Mouse (Mus musculus): Measurements from ENCODE around the gene Ms4a18. TPM values are rescaled to one million over a fixed set of nuclear protein-coding genes. Genes with fewer than 3 reads are reported as not detected.

The Ms4a18 gene
- polyA plus RNA-seq, 1 experiment: 79.4 TPM

DNA sequence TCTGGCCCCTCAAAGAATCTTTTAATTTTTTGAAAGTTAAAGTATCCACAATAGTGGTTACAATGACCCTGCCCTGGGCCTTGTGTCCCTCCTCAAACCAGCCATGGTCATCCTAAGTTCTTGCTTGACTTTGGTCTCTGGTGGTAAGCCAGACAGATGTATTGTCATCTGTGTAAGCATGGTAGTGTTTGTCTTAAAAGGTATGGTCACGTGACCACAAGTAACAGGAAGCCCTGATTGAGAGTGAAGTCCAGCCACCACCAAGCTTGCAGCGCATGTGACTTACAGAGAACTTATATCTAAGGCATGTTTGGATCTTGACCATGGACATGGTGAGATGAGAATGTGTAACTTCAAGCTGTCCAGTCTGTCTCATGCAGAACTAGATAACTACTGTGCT is 42.6 kb downstream of the Ms4a18 start:
- no peak overlapping the region for H3K4me3 ChIP-seq (ENCODE audit: low read depth, low read length)
- no peaks in the 10 kb centered on the region for H3K27me3 ChIP-seq (ENCODE audit: control insufficient read depth, insufficient read depth, low read length)
- peaks cover 30% of the 10 kb centered on the region for H3K4me1 ChIP-seq (ENCODE audit: control insufficient read depth, insufficient read depth, insufficient read length, low read length)
- no peak for TF ChIP-seq CTCF (IDR thresholded peaks at IDR 0.05; ENCODE audit: extremely low read depth, insufficient read length, insufficient replicate concordance, low read depth, low read length)
- no peak for TF ChIP-seq POLR2A (IDR thresholded peaks at IDR 0.05; ENCODE audit: low read depth, low read length)
- peak overlapping the region; percentile 95 for H3K27ac ChIP-seq (ENCODE audit: insufficient read depth, low read depth, low read length)
- WGBS: 31% methylated on average over 2 of the region's 2 CpGs
- no peaks in the 10 kb centered on the region for H3K36me3 ChIP-seq (ENCODE audit: control insufficient read depth, insufficient read depth, low read length)

- H3K4me1 ChIP-seq (ENCODE audit: control insufficient read depth, insufficient read depth, insufficient read length, low read length): peaks cover 24% of the 10 kb centered on the region; the same call in 1 of the 2 replicates
- H3K27me3 ChIP-seq (ENCODE audit: control insufficient read depth, insufficient read depth, low read length): no peaks in the 10 kb centered on the region
- peak within 1 kb of the TSS; percentile 95 for H3K27ac ChIP-seq (ENCODE audit: insufficient read depth, low read depth, low read length)
- TF ChIP-seq CTCF (IDR thresholded peaks at IDR 0.05; ENCODE audit: extremely low read depth, insufficient read length, insufficient replicate concordance, low read depth, low read length) (no peak), POLR2A (IDR thresholded peaks at IDR 0.05; ENCODE audit: low read depth, low read length) (peak; percentile 68; the same call in 1 of the 2 replicates)
- no peaks in the 10 kb centered on the region for H3K36me3 ChIP-seq (ENCODE audit: control insufficient read depth, insufficient read depth, low read length)
- 11% methylated on average over 4 of the region's 4 CpGs for WGBS
- H3K4me3 ChIP-seq (ENCODE audit: low read depth, low read length): peak within 1 kb of the TSS; percentile 56
Observed at GRCm38 (mm10) chr19:10974238-10974865, 43.5 kb downstream of the Ms4a18 start, which contains the start of gene Ms4a10. Ms4a10 (minus strand) TSS chr19:10974670.

GRCm38 (mm10) chr19:10973187-10973586 is 44.6 kb downstream of the Ms4a18 start:
- Histone ChIP-seq H3K36me3 (ENCODE audit: control insufficient read depth, insufficient read depth, low read length) (peaks cover 8% of the 10 kb centered on the region), H3K4me3 (ENCODE audit: low read depth, low read length) (peak overlapping the region; percentile 3; the same call in 1 of the 2 replicates), H3K27me3 (ENCODE audit: control insufficient read depth, insufficient read depth, low read length) (no peaks in the 10 kb centered on the region), H3K4me1 (ENCODE audit: control insufficient read depth, insufficient read depth, insufficient read length, low read length) (peaks cover 21% of the 10 kb centered on the region; the same call in 1 of the 2 replicates), H3K27ac (ENCODE audit: insufficient read depth, low read depth, low read length) (peak overlapping the region; percentile 95)
- TF ChIP-seq CTCF (IDR thresholded peaks at IDR 0.05; ENCODE audit: extremely low read depth, insufficient read length, insufficient replicate concordance, low read depth, low read length) (no peak), POLR2A (IDR thresholded peaks at IDR 0.05; ENCODE audit: low read depth, low read length) (no peak)
- WGBS: 41% methylated on average over 2 of the region's 2 CpGs

DNA sequence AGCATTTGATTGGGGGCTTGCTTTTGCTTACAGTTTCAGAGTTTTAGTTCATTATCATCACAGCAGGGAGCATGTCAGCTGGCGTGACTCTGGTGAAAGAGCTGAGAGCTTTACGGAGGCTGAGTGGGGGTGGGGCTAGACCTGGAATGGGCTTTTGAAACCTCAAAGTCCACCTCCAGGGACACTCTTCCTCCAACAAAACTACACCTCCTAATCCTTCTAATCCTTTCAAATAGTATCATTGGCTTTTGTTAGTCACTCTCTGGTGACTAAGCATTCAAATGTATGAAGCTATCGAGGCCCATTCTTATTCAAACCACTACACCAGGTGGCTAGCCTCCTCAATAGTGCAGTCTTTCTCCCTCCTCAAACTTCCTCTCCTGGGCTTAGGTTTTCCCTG is 45.2 kb downstream of the Ms4a18 start:
- H3K4me3 ChIP-seq (ENCODE audit: low read depth, low read length): peak overlapping the region; percentile 2; the same call in 1 of the 2 replicates
- H3K36me3 ChIP-seq (ENCODE audit: control insufficient read depth, insufficient read depth, low read length): peaks cover 11% of the 10 kb centered on the region
- peaks cover 21% of the 10 kb centered on the region; the same call in 1 of the 2 replicates for H3K4me1 ChIP-seq (ENCODE audit: control insufficient read depth, insufficient read depth, insufficient read length, low read length)
- no peak for TF ChIP-seq POLR2A (IDR thresholded peaks at IDR 0.05; ENCODE audit: low read depth, low read length)
- no peak for TF ChIP-seq CTCF (IDR thresholded peaks at IDR 0.05; ENCODE audit: extremely low read depth, insufficient read length, insufficient replicate concordance, low read depth, low read length)
- peak overlapping the region; percentile 95 for H3K27ac ChIP-seq (ENCODE audit: insufficient read depth, low read depth, low read length)
- 51% methylated on average over 3 of the region's 3 CpGs for WGBS
- no peaks in the 10 kb centered on the region for H3K27me3 ChIP-seq (ENCODE audit: control insufficient read depth, insufficient read depth, low read length)

- TF ChIP-seq POLR2A (IDR thresholded peaks at IDR 0.05; ENCODE audit: low read depth, low read length) (no peak), CTCF (IDR thresholded peaks at IDR 0.05; ENCODE audit: extremely low read depth, insufficient read length, insufficient replicate concordance, low read depth, low read length) (no peak)
- Histone ChIP-seq H3K4me3 (ENCODE audit: low read depth, low read length) (no peak overlapping the region), H3K27me3 (ENCODE audit: control insufficient read depth, insufficient read depth, low read length) (no peaks in the 10 kb centered on the region), H3K4me1 (ENCODE audit: control insufficient read depth, insufficient read depth, insufficient read length, low read length) (peaks cover 18% of the 10 kb centered on the region; the same call in 1 of the 2 replicates), H3K36me3 (ENCODE audit: control insufficient read depth, insufficient read depth, low read length) (peaks cover 24% of the 10 kb centered on the region), H3K27ac (ENCODE audit: insufficient read depth, low read depth, low read length) (peak overlapping the region; percentile 84)
- WGBS: 13% methylated on average over 3 of the region's 3 CpGs
Observed at GRCm38 (mm10) chr19:10970457-10970856, 47.4 kb downstream of the Ms4a18 start.

- Histone ChIP-seq H3K27ac (ENCODE audit: insufficient read depth, low read depth, low read length) (no peak overlapping the region), H3K27me3 (ENCODE audit: control insufficient read depth, insufficient read depth, low read length) (no peaks in the 10 kb centered on the region), H3K4me3 (ENCODE audit: low read depth, low read length) (no peak overlapping the region), H3K4me1 (ENCODE audit: control insufficient read depth, insufficient read depth, insufficient read length, low read length) (peaks cover 12% of the 10 kb centered on the region; the same call in 1 of the 2 replicates), H3K36me3 (ENCODE audit: control insufficient read depth, insufficient read depth, low read length) (peaks cover 40% of the 10 kb centered on the region)
- no peak for TF ChIP-seq CTCF (IDR thresholded peaks at IDR 0.05; ENCODE audit: extremely low read depth, insufficient read length, insufficient replicate concordance, low read depth, low read length)
- no peak for TF ChIP-seq POLR2A (IDR thresholded peaks at IDR 0.05; ENCODE audit: low read depth, low read length)
- 86% methylated on average over 7 of the region's 7 CpGs for WGBS
Observed at GRCm38 (mm10) chr19:10968578-10968977, 49.3 kb downstream of the Ms4a18 start.

DNA sequence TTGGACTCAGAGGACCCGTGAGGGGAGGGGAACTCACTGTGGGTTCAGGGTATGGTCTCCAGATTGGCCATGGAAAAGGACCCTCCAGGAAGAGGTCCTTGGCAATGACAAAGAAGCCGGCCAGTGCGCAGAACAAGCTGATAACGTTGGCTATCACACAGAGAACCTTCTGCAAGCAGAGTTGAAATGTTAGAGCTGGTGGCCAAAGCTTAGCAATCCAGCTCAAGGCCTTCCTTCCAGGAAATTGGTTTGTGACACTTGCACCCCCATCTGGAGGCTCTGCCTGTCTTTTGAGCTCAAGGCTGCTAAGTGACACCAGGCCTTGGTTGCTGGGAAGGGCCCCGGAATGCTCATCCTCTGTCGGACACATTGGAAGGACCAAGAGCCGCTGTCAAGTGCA is 52.1 kb downstream of the Ms4a18 start:
- H3K36me3 ChIP-seq (ENCODE audit: control insufficient read depth, insufficient read depth, low read length): peaks cover 45% of the 10 kb centered on the region
- H3K4me1 ChIP-seq (ENCODE audit: control insufficient read depth, insufficient read depth, insufficient read length, low read length): peaks cover 2% of the 10 kb centered on the region; the same call in 1 of the 2 replicates
- no peak overlapping the region for H3K4me3 ChIP-seq (ENCODE audit: low read depth, low read length)
- H3K27me3 ChIP-seq (ENCODE audit: control insufficient read depth, insufficient read depth, low read length): no peaks in the 10 kb centered on the region
- no peak overlapping the region for H3K27ac ChIP-seq (ENCODE audit: insufficient read depth, low read depth, low read length)
- no peak for TF ChIP-seq CTCF (IDR thresholded peaks at IDR 0.05; ENCODE audit: extremely low read depth, insufficient read length, insufficient replicate concordance, low read depth, low read length)
- TF ChIP-seq POLR2A (IDR thresholded peaks at IDR 0.05; ENCODE audit: low read depth, low read length): no peak
- 90% methylated on average over 7 of the region's 7 CpGs for WGBS

All from small intestine, adult 2 months (tissue).